Mouse (Mus musculus) embryonic facial prominence, embryonic 15.5 days (tissue): ENCODE measurements around the gene Zbtb46. TPM values are rescaled to one million over a fixed set of nuclear protein-coding genes. Genes with fewer than 3 reads are reported as not detected.
A peak's percentile ranks its signal among the peaks of the same experiment; 100 is the strongest.

Experiments used
- ATAC-seq: fragments of 200-750 bp; cut with Nextera tagmentation; 2 replicates; pipeline ENCODE4 v1.8.0; 2017; ENCODE audit warnings: low read depth, moderate TSS enrichment; ENCODE audit not compliant: insufficient number of reproducible peaks, low FRiP score, low TSS enrichment
- H3K27ac ChIP-seq: fragments of 300-500 bp; sonication (generic); replicated peaks from 2 replicates; pipeline ENCODE4 v1.5.1; 2015; ENCODE audit warnings: mild to moderate bottlenecking, inconsistent platforms
- H3K27me3 ChIP-seq: fragments of 300-500 bp; sonication (generic); 2 replicates; pipeline ENCODE4 v1.6.1; 2015; ENCODE audit warnings: inconsistent platforms
- H3K36me3 ChIP-seq: fragments of 300-500 bp; sonication (generic); 2 replicates; pipeline ENCODE4 v1.6.1; 2015; ENCODE audit warnings: mild to moderate bottlenecking, inconsistent platforms
- H3K4me1 ChIP-seq: fragments of 300-500 bp; sonication (generic); 2 replicates; pipeline ENCODE4 v1.6.1; 2015; ENCODE audit warnings: inconsistent platforms
- H3K4me2 ChIP-seq: fragments of 300-500 bp; sonication (generic); replicated peaks from 2 replicates; pipeline ENCODE4 v1.6.1; 2015; ENCODE audit warnings: mild to moderate bottlenecking, inconsistent platforms
- H3K4me3 ChIP-seq: fragments of 300-500 bp; sonication (generic); replicated peaks from 2 replicates; pipeline ENCODE4 v1.5.1; 2015; ENCODE audit warnings: mild to moderate bottlenecking, inconsistent platforms
- H3K9ac ChIP-seq: fragments of 300-500 bp; sonication (generic); 2 replicates; pipeline ENCODE4 v1.6.1; 2015; ENCODE audit warnings: inconsistent platforms
- H3K9me3 ChIP-seq: fragments of 300-500 bp; sonication (generic); replicated peaks from 2 replicates; pipeline ENCODE4 v1.6.1; 2016; ENCODE audit warnings: inconsistent platforms
- WGBS: fragments of 180-500 bp; shearing (Covaris S2); methylation state at CpG from one replicate; pipeline ENCODE4 v1.1.7; 2015; 5-methylcytosine and 5-hydroxymethylcytosine counted together
- polyA plus RNA-seq: library from polyadenylated mRNA; unstranded; fragments of >200 nt; fragmentation: Nextera tagmentation; extraction: Ambion mirVana; gene quantifications from 2 replicates; pipeline ENCODE4 v1.2.1, GENCODE M21; 2015

The Zbtb46 gene
- polyA plus RNA-seq, 1 experiment from 2014 or later = 4.6 TPM

DNA sequence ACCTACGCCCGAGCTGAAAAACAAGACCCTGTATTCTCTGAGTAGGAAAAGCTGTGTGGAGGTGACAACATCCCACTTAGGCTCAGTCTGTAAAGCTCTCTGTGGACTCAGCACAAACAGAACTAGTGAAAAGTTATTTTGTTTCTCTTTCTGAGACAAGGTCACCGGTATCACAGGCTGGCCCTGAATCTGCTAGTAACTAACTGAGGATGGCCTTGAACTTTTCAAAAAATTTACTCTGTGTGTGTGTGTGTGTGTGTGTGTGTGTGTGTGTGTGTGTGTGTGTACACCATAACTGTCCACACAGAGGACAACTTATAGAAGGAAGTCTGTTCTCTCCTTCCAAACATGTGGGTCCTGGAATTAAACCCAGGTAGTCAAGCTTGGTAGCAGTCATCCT lies 65.1 kb downstream of the Zbtb46 start:
- no peak overlapping the region for H3K4me3 ChIP-seq
- no peaks in the 10 kb centered on the region for H3K36me3 ChIP-seq
- H3K4me2 ChIP-seq = no peak overlapping the region
- H3K27me3 ChIP-seq = no peaks in the 10 kb centered on the region
- no peak for ATAC-seq
- no peak overlapping the region for H3K9ac ChIP-seq
- no peaks in the 10 kb centered on the region for H3K4me1 ChIP-seq
- H3K27ac ChIP-seq = no peak overlapping the region
- 92% methylated on average over 3 of the region's 3 CpGs for WGBS
- H3K9me3 ChIP-seq = no peaks in the 10 kb centered on the region

DNA sequence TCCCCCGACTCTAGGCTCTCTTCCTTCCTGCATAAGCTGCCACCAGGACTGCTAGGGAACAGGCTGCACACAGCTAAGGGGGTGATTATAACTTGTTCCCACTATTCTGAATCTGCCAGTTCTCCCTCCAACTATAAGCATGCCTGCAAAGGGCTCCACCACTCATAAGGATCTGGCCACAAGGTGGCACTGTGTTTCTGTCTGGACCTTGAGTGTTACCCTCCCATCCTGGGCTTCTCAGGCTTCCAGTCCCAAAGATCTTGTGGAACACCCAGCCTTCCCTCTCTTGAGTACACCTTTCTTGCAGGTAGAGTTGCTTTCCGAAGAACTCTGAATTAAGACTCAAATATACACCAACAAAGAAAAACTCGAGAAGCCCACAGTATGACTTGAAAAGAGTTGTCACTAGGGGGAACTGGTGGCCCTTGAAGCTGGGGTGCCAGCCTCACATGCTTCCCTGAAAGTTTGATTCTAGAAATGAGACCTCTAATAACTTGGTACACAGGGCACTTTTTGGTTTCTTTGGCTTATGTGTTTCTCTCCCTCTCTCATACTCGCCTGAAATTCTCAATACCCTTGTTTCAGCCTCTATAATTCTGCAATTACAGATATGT lies 66.5 kb downstream of the Zbtb46 start:
- Histone ChIP-seq H3K9me3 (no peaks in the 10 kb centered on the region), H3K9ac (no peak overlapping the region), H3K36me3 (no peaks in the 10 kb centered on the region), H3K27me3 (no peaks in the 10 kb centered on the region), H3K4me2 (no peak overlapping the region), H3K4me3 (no peak overlapping the region), H3K27ac (no peak overlapping the region), H3K4me1 (no peaks in the 10 kb centered on the region)
- 26% methylated on average over 4 of the region's 4 CpGs for WGBS
- 0 out of 2 replicates have a peak, but pooled peaks have one; percentile 48 for ATAC-seq

DNA sequence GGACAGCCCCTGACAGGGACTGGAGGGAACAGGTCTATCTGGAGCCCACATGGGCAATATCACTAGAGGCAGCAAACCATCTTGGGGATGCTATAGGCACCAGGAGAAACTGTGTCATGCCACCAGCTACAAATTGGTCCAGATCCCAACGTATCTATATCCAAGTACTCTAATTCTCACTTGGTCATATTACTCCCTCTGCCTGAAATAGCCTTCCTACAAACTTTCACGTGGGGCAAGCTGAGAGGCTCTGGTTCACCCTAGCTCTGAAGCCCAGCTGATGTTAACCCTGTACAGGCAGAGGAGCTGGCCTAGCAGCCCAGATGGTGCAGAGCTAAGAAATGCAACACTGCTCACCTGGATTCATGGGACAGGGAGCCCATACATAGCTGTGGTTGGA lies 67.7 kb downstream of the Zbtb46 start:
- Histone ChIP-seq H3K27ac (no peak overlapping the region), H3K9me3 (no peaks in the 10 kb centered on the region), H3K9ac (no peak overlapping the region), H3K4me2 (no peak overlapping the region), H3K4me3 (no peak overlapping the region), H3K36me3 (0 out of 2 replicates have a peak, but pooled peaks cover 6% of the 10 kb centered on the region), H3K4me1 (no peaks in the 10 kb centered on the region), H3K27me3 (no peaks in the 10 kb centered on the region)
- WGBS = 58% methylated on average over 2 of the region's 2 CpGs
- ATAC-seq = no peak

DNA sequence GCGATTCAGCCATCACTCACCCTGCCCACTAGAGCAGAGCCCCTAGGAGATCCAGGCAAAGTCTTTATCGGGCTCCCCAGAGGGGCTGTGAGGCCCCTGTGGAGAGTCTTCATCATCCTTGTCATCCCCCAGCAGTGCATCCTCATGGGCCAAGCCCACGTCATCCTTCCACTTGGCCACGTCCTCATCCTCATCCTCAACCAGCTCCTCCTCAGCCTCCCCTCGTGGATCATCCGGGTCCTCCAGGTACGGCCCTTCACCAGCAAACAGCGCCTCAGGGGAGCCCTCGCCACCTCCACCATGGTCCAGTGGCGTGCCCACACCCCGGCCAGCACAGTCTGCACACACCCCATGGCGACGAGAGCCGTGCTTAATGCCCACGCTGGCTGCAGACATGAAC lies 68.2 kb downstream of the Zbtb46 start:
- 84% methylated on average over 15 of the region's 15 CpGs for WGBS
- peaks cover 9% of the 10 kb centered on the region; the same call in 1 of the 2 replicates for H3K36me3 ChIP-seq

DNA sequence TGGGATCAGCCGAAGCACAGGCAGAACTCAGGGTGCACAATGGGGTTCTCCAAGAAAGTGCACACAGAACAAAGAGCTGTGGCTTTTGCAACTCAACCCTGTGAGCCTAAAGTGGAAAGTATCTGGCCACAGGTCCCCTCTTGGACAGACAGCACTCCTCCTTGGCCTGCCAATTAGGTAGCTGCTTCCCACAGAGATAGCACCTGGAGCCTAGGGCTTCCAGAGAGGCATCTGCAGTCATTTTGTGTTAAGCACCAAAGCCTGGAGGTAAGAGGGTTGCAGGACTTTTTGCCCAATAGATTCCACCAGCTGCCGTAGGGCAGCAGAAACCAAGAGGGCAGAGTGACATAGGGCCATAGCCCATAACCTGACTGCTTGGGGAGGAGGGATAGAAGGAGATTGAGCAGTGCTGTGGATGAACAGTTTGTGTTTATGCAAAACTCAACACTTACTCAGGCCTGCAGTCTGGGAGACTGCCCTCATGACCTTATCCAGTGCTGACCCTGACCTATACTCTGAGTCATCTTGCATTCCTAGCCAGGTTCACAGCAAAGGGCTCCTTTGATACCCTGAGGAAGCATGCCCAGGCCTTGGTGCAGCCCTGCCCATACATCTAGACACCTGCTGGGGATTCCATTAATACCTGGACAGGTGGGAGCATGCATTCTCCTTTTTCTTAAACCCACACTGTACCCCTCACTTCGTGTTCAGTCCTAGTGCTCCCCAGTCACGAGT lies 68.9 kb downstream of the Zbtb46 start:
- WGBS = 60% methylated on average over 4 of the region's 4 CpGs

More for the DNA sequence above, 68.2 kb downstream of the Zbtb46 start:
- H3K27me3 ChIP-seq = no peaks in the 10 kb centered on the region
- no peaks in the 10 kb centered on the region for H3K4me1 ChIP-seq
- H3K9ac ChIP-seq = no peak overlapping the region
- H3K4me3 ChIP-seq = no peak overlapping the region
- H3K9me3 ChIP-seq = no peaks in the 10 kb centered on the region
- no peak overlapping the region for H3K4me2 ChIP-seq
- 0 out of 2 replicates have a peak, but pooled peaks have one; percentile 5 for ATAC-seq
- no peak overlapping the region for H3K27ac ChIP-seq

DNA sequence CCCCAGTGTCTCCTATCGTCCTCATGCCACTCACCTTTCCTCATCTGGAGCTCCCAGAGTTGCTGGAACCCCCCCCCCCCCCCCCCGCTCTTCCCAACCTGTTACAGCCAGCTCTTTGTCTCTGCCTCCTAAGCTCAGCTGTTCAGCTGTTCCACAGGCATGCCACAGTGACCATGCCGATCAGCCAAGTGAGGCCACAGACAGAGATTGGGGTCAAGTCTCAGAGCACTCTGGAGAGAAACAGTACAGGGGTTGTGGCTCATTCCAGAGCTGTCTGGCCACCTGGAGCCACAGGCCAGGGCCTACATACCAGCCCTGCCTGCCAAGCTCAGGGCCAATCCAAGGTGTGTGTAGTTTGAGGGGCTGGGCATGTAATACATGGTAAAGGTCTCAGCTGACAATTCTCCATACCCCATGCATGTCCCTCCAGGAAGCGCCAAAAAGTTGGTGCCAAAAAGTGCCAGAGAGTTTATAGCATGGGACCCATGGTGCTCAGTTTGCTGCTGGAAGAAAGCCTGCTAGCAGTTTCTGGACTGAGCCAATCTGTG lies 72.5 kb downstream of the Zbtb46 start:
- peaks cover 34% of the 10 kb centered on the region for H3K36me3 ChIP-seq
- H3K27me3 ChIP-seq = no peaks in the 10 kb centered on the region
- no peak overlapping the region for H3K27ac ChIP-seq
- H3K9ac ChIP-seq = no peak overlapping the region
- whole genome bisulfite sequencing = 80% methylated on average over 3 of the region's 4 CpGs
- ATAC-seq = no peak
- H3K4me2 ChIP-seq = no peak overlapping the region
- no peaks in the 10 kb centered on the region for H3K9me3 ChIP-seq
- no peak overlapping the region for H3K4me3 ChIP-seq
- H3K4me1 ChIP-seq = no peaks in the 10 kb centered on the region

More for the DNA sequence above, 68.9 kb downstream of the Zbtb46 start:
- Histone ChIP-seq H3K36me3 (peaks cover 9% of the 10 kb centered on the region; the same call in 1 of the 2 replicates), H3K9me3 (no peaks in the 10 kb centered on the region), H3K27me3 (no peaks in the 10 kb centered on the region), H3K4me1 (no peaks in the 10 kb centered on the region), H3K27ac (no peak overlapping the region), H3K4me3 (no peak overlapping the region), H3K4me2 (no peak overlapping the region), H3K9ac (no peak overlapping the region)
- no peak for ATAC-seq

DNA sequence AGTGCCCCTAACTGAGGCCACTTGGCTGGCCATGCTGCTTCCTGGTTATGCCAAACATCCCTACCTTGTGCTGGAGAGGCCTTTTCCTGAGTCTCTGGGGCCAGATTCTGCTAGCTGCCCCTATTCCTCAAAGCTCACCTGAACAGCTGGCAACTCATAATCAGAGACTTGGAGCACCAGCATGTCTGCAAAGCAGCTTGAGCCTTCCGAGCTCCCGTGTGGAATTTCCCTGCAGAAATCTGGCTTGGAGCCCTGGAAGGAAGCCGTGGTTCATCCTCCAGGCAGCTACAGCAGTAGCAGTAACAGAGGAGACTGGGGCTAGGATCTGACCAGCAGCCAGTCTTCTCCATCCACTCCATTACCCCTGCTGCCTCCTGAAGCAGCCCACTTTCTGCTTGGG lies 73.3 kb downstream of the Zbtb46 start:
- H3K36me3 ChIP-seq = peaks cover 42% of the 10 kb centered on the region
- H3K27ac ChIP-seq = no peak overlapping the region

DNA sequence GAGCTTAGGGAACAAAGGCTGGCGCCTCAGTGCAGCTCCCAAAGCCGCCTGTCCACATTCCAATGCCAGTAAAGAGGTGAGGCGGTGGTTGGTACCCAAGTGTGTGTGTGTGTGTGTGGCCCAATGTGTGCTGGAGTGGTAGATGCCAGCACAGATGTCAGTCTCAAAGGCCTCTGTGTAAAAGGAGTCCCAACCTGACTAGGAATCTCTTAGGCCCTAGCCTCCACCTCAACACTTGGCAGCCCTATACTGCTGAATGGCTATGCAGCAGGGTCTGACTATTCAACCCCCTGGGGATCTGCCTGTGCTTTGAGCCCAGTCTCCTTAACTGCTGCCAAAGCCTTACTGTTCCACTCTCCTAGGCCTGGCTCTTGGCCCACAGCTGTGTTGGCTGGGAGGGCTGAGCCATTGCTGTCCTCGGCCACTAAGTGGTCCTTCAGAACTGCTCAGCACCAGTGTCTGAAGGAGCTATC lies 74.3 kb downstream of the Zbtb46 start:
- 62% methylated on average over 4 of the region's 4 CpGs for WGBS
- ATAC-seq = 0 out of 2 replicates have a peak, but pooled peaks have one; percentile 11

More for the DNA sequence above, 73.3 kb downstream of the Zbtb46 start:
- H3K4me3 ChIP-seq = no peak overlapping the region
- no peaks in the 10 kb centered on the region for H3K4me1 ChIP-seq
- 60% methylated on average over 3 of the region's 3 CpGs for WGBS
- H3K9me3 ChIP-seq = no peaks in the 10 kb centered on the region
- H3K27me3 ChIP-seq = no peaks in the 10 kb centered on the region
- H3K9ac ChIP-seq = no peak overlapping the region
- H3K4me2 ChIP-seq = no peak overlapping the region
- no peak for ATAC-seq

DNA sequence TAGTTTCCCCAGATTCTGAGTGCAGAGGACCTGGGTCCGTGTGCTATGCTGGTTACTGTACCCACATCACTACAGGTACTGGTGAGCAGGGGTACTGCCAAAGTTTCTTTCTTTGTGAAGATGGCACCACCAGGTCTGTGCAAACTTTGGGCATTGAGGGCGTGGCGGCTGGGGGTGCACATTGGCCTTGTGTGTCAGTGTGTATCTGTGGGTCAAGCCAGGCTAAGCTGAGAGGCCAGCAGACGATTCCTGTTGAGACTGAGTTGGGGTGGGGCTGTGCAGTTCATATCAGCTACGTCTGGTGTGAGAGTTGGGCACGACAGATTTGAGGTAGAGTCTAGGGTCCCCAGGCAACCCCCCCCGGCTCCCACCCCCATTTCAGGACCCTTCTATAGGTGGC lies 74.8 kb downstream of the Zbtb46 start:
- Histone ChIP-seq H3K9me3 (no peaks in the 10 kb centered on the region), H3K27me3 (no peaks in the 10 kb centered on the region), H3K27ac (no peak overlapping the region), H3K4me2 (no peak overlapping the region), H3K36me3 (peaks cover 56% of the 10 kb centered on the region), H3K4me1 (no peaks in the 10 kb centered on the region), H3K4me3 (no peak overlapping the region), H3K9ac (no peak overlapping the region)
- WGBS = 77% methylated on average over 7 of the region's 7 CpGs
- ATAC-seq = no peak

More for the DNA sequence above, 74.3 kb downstream of the Zbtb46 start:
- no peak overlapping the region for H3K4me2 ChIP-seq
- no peaks in the 10 kb centered on the region for H3K4me1 ChIP-seq
- H3K27ac ChIP-seq = no peak overlapping the region
- no peak overlapping the region for H3K4me3 ChIP-seq
- H3K36me3 ChIP-seq = peaks cover 52% of the 10 kb centered on the region
- H3K27me3 ChIP-seq = no peaks in the 10 kb centered on the region
- no peaks in the 10 kb centered on the region for H3K9me3 ChIP-seq
- H3K9ac ChIP-seq = no peak overlapping the region

DNA sequence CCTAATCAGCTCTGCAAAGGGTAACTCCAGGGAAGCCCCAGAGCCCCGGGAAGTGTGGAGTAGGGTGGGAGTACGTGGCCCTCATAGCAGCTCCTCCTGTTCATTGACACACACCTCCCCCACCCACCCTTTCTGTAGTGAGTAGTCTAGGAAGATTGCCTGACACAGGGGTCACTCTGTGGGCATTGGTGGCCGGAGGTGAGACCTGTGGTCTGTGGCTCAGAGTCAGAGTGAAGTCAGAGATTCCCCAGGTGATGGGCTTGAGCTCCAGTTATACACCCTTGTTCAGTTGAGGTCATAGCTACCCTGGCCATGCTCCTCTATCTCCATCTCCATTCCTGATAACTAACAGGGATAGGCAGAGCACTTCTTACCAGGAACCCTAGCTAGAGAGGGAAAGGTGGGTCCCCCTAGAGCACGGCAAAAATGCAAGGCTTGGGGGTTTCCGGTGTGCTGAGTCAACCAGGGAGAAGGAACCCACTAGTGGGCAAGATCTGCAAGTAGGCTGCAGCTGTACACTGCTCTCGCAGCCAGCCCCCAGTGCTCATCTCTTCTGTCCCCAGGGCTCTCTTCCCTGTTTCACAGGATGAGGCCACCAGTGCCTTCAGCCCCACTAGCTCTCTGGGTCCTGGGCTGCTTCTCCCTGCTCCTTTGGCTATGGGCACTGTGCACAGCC lies 77.5 kb downstream of the Zbtb46 start:
- H3K27ac ChIP-seq = no peak overlapping the region
- 87% methylated on average over 6 of the region's 6 CpGs for WGBS
- H3K36me3 ChIP-seq = peaks cover 64% of the 10 kb centered on the region
- H3K4me3 ChIP-seq = no peak overlapping the region
- H3K9me3 ChIP-seq = no peaks in the 10 kb centered on the region
- H3K4me2 ChIP-seq = no peak overlapping the region
- no peaks in the 10 kb centered on the region for H3K27me3 ChIP-seq
- no peak for ATAC-seq
- no peaks in the 10 kb centered on the region for H3K4me1 ChIP-seq
- H3K9ac ChIP-seq = no peak overlapping the region

DNA sequence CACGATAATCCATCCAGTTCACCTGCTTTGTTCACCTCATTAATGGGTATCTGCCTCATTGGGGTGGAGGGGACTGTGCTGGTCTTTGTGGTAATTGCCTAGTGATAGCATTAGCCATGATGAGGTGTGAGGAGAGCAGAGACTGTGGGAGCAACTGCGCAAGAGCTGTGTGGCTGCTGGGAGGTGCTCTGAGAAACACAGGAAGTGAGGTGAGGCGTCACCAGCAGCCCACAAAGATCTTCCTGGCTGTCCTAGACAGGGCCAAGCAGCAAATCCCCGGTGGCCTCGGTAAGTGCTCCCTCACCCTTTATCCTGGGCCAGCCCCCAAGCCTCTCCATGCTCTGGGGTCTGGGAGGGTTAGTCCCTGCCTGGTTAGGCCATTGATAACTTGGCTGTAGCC lies 78.1 kb downstream of the Zbtb46 start:
- Histone ChIP-seq H3K4me3 (no peak overlapping the region), H3K4me2 (no peak overlapping the region), H3K4me1 (no peaks in the 10 kb centered on the region), H3K27me3 (no peaks in the 10 kb centered on the region), H3K9ac (no peak overlapping the region), H3K36me3 (peaks cover 59% of the 10 kb centered on the region), H3K9me3 (no peaks in the 10 kb centered on the region), H3K27ac (no peak overlapping the region)
- ATAC-seq = no peak
- WGBS = 89% methylated on average over 5 of the region's 5 CpGs
